Mouse (Mus musculus): ENCODE results near the gene Nfatc3.
A peak's percentile ranks its signal among the peaks of the same experiment; 100 is the strongest.

Gene Nfatc3

GRCm38 (mm10) chr8:106127054-106127453, 68.4 kb downstream of the Nfatc3 start:
- DNase-seq (ENCODE audit: low spot score): no peak

- DNase-seq (ENCODE audit: low spot score): no peak
Observed at GRCm38 (mm10) chr8:106127882-106128410, 69.3 kb downstream of the Nfatc3 start.

DNA sequence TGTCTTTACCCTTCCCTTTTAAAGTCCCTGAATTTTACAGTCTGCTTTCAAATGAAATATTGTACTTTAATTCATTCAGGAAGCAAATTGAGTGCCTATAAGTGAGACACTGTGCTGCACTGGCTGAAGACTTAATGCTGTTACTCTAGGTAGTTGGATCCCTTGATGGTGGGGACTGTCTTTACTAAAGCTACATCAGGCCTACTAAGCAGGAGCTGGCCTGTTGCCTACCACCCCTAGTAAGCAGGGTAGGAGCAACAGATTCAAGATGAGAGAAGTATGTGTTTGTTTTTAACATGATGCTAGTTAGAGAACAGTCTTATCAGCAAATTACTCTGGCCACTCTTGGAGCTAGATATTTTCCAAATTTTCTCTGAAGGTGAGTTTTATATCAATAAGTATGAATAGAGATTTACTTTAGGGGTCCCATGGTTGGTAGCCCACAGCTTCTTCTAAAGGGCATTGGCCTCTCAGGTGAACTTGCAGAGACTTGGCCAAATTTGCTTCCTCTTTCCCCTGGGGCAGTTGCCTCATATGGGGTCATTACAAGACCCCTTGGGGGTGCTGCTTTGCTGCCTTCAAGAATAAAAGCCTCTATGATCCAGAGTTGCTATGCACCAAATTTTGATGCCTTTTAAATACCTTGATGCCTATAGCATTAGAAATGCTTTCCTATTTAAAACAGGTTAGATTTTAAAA, 70.7 kb downstream of the Nfatc3 start:
- no peak for DNase-seq (ENCODE audit: low spot score)

DNA sequence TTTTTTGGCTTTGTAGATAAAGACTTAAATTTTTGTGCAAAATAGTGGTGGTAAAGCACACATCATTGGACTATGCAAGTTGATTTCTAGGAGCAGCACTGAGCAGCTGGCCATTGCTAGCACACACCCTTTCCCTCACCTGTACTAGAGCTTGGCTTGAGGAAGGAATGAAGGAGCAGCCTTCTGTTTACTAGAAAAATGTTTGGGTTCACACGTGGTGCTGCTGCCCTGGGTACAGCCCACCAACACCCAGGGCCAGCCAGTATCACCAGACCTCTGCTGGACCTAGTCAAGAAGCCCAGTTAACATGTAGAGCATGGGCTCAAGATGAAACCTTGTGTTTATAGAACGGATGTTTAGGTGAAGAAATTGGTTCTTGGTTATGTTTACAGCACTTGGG, 71.4 kb downstream of the Nfatc3 start:
- DNase-seq (ENCODE audit: low spot score): no peak

DNA sequence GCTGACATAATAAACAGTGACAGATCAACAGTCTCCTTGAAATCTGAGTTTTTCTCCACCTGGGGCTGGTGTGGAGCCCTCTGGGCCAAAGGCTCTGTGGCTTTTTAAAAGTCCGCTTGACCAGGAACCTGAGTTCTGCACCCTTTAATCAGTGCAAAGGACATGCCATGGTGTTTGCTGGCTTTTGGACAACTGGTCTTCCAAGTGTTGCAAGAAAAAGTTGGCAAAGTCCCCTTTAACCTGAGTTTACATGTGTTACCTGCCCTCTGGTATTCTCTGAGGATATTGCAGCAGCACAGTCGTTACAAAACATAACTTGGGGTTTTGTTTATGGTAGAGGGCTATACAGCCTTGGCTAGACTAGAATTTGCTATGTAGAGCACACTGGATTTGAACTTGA, 71.9 kb downstream of the Nfatc3 start:
- DNase-seq (ENCODE audit: low spot score): no peak

DNA sequence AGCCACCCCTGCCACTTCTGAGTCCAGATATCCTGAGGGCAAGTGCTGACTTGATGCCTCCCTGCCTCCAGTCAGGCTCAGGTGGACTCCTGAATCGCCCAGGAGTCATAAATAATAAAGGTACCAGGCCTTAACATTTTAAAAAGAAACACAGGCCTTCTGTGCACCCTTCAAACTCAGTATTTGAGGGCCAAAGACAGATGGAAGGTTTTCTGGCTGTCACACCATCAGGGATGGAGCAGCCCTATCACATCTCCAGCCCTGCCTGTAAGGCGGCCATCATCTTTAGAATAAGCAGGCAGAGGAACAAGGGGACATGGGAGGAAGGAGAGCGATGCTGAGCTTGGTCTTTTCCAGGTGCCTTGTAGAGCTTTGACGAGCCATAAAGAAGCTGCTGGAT, 72.4 kb downstream of the Nfatc3 start:
- DNase-seq (ENCODE audit: low spot score): no peak

- no peak for DNase-seq (ENCODE audit: low spot score)
Observed at GRCm38 (mm10) chr8:106131488-106132222, 73.0 kb downstream of the Nfatc3 start.

DNA sequence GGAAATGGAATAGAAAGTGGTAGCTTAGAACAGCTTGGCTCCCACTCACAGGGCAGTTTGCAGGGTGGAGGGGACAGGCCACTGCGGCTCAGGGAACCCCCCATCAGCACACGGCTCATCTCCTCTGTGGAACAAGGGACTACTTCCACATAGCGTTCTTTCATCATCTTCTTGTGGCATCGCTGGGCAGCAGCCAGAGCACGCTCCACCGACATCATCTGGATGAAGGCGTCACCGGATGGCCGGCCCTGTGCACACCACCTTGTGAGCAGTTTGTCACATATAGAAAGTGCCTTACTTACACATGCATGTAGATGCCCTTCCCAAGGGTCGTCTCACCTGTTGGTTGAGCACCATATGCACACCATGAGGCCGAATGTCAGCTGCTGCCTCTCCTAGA, 73.7 kb downstream of the Nfatc3 start:
- no peak for DNase-seq (ENCODE audit: low spot score)

GRCm38 (mm10) chr8:106133526-106133925, 74.9 kb downstream of the Nfatc3 start:
- no peak for DNase-seq (ENCODE audit: low spot score)

GRCm38 (mm10) chr8:106133946-106134345, 75.3 kb downstream of the Nfatc3 start:
- DNase-seq (ENCODE audit: low spot score): no peak

DNA sequence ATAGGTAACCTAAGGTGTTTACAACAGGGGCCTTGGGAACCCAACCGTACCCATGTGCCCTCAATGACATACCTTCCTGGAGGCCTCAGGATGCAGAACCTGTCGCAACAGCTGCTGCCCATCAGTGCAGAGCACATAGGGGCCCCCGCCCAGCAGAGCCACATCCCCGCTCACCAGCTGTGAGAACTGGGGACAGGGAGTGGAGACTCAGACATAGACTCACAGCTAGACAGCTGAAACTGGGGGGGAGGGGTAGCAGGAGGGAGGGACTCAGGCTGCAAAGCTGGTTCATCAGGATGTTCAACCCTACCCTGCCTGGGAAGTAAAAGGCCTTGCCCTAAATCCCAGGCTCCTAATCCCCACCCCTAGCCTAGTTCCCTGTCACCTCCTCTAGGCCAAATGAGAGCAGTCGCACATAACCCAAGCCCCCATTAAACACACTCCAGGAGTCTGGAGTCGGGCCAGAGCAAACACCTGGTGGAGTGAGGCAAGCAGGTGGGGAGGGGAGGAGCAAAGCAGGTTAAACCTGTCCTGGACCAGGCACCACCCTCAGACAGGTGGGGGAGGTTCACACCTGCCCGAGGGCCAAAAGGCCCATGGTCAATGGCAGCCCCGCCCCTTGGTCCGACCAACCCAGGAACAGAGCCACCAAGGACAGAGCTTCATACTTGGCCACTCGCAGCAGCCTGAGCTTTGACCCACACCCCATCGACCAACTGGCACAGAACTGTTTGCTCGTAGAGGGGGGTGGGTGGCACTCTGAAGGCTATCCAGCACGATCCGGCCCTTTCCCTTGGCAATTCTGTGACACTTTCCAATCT, 76.3 kb downstream of the Nfatc3 start:
- DNase-seq (ENCODE audit: low spot score): no peak

GRCm38 (mm10) chr8:106135672-106136071, 77.0 kb downstream of the Nfatc3 start:
- no peak for DNase-seq (ENCODE audit: low spot score)

- DNase-seq (ENCODE audit: low spot score): no peak
Observed at GRCm38 (mm10) chr8:106136156-106137130, 77.8 kb downstream of the Nfatc3 start, which contains the start of gene Esrp2. Esrp2 (minus strand) TSS chr8:106136974.

GRCm38 (mm10) chr8:106137218-106137905, 78.7 kb downstream of the Nfatc3 start:
- DNase-seq (ENCODE audit: low spot score): no peak

DNA sequence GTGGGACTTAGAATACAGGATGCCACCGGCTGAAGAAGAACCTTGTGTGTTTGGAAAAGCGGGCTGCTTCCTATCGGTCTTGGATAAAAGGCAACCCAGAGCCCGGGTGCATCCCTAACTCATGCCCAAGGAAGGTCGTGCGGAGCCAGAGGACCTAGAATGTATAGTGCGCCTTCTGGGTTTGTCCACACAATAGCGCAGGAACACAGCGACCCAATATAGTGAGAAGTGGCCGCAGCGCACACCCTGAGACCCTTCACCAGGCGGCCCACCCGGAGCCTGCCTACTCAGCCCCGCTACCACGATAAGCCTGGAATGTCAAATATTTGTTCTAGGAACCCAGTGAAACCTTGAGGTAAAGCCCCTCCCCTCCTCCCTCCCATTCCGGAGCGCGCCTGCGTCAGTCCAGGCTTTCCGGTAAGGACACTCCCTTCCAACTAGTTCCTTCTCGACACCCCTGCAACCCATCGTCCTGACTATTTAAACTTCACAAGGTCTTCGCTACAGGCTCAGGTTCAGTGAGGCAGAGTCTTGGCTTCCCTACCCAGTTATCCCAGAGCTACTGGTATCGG, 79.4 kb downstream of the Nfatc3 start:
- DNase-seq (ENCODE audit: low spot score): no peak

DNA sequence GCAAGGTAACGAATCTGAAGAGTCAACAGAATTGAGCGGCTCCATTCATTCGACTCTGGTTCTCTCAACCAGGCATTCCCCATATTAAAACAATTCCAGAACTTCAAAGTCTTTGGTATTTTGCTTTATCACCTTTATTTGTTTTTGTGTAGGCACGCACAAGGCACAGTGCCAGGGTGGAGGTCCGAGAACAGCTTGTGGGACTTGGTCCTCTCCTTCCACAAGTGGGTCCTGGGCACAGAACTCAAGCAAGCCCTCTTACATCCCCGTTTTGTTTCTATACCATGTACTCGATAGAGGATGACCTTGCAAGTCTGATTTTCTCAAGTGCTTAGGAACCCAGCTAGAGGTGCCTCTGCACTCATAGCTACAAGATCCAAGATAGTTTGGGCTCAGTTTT, 80.0 kb downstream of the Nfatc3 start:
- no peak for DNase-seq (ENCODE audit: low spot score)

- no peak for DNase-seq (ENCODE audit: low spot score)
Observed at GRCm38 (mm10) chr8:106140191-106140590, 81.6 kb downstream of the Nfatc3 start.

- DNase-seq (ENCODE audit: low spot score): peak; percentile 67
Observed at GRCm38 (mm10) chr8:106140769-106141168, 82.1 kb downstream of the Nfatc3 start.

DNA sequence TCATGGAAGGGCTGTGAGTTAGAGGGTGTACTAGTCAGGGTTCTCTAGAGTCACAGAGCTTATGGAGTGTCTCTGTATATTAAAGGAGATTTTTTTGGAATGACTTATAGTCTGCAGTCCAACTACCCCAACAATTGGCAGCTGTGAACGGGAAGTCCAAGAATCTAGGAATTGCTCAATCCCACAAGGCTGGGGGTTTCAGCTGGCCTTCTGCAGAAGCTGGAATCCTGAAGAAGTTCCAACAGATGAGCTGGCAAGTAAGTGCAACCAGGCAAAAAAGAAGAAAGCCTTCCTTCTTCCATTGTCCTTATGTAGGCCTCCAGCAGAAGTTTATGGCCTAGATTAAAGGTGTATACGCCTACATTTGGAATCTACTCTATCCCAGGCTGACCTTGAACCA, 86.7 kb downstream of the Nfatc3 start:
- no peak for DNase-seq (ENCODE audit: low spot score)

DNA sequence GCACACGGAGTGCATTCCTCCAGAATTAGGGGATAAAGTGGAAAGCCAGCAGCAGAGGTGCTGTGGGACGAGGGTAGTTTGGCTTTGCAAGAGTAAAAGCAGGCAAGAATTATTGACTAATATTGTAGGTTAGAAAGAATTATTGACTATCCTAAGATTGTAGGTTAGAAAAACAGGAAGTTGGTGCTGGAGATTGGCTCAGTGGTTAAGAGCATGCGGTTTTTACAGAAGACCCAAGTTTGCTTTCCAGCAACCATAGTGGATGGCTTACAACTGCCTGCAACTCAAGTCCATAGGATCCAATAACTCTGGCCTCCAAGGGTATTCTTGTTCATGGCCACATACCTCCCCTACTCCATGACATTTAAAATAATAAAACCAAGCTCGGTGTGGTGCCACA, 87.4 kb downstream of the Nfatc3 start:
- no peak for DNase-seq (ENCODE audit: low spot score)
